Mouse (Mus musculus): ENCODE results near the gene Casz1. TPM values are rescaled to one million over a fixed set of nuclear protein-coding genes. Genes with fewer than 3 reads are reported as not detected.

Casz1 gene
- polyA plus RNA-seq, 1 experiment = 21.0 TPM

GRCm38 (mm10) chr4:148971613-148972242, 167.5 kb downstream of the Casz1 start:
- DNase-seq (ENCODE audit: low spot score) = no peak

GRCm38 (mm10) chr4:148972707-148973106, 168.5 kb downstream of the Casz1 start:
- no peak for DNase-seq (ENCODE audit: low spot score)

GRCm38 (mm10) chr4:148973387-148973786, 169.2 kb downstream of the Casz1 start:
- DNase-seq (ENCODE audit: low spot score) = no peak

GRCm38 (mm10) chr4:148974833-148975232, 170.6 kb downstream of the Casz1 start:
- DNase-seq (ENCODE audit: low spot score) = no peak

GRCm38 (mm10) chr4:148978221-148978855, 174.1 kb downstream of the Casz1 start:
- DNase-seq (ENCODE audit: low spot score) = no peak

- DNase-seq (ENCODE audit: low spot score) = no peak
Observed at GRCm38 (mm10) chr4:148978926-148979325, 174.7 kb downstream of the Casz1 start.

- DNase-seq (ENCODE audit: low spot score) = no peak
Observed at GRCm38 (mm10) chr4:148979837-148980236, 175.6 kb downstream of the Casz1 start.

GRCm38 (mm10) chr4:148982274-148982673, 178.0 kb downstream of the Casz1 start:
- DNase-seq (ENCODE audit: low spot score) = no peak

GRCm38 (mm10) chr4:148984701-148985540, 180.7 kb downstream of the Casz1 start:
- DNase-seq (ENCODE audit: low spot score) = no peak

- no peak for DNase-seq (ENCODE audit: low spot score)
Observed at GRCm38 (mm10) chr4:148985541-148986476, 181.6 kb downstream of the Casz1 start.

GRCm38 (mm10) chr4:148990038-148990437, 185.8 kb downstream of the Casz1 start:
- no peak for DNase-seq (ENCODE audit: low spot score)

- DNase-seq (ENCODE audit: low spot score) = no peak
Observed at GRCm38 (mm10) chr4:148993948-148994347, 189.7 kb downstream of the Casz1 start.

- DNase-seq (ENCODE audit: low spot score) = no peak
Observed at GRCm38 (mm10) chr4:149000746-149001145, 196.5 kb downstream of the Casz1 start.

GRCm38 (mm10) chr4:149001515-149001914, 197.3 kb downstream of the Casz1 start:
- no peak for DNase-seq (ENCODE audit: low spot score)

- DNase-seq (ENCODE audit: low spot score) = no peak
Observed at GRCm38 (mm10) chr4:149002441-149003093, 198.3 kb downstream of the Casz1 start.

Other genes with a start within 250 kb of the Casz1 start
- 31.4 and 40.2 TPM in 2 replicates for gene Exosc10, start 246.0 kb upstream of the Casz1 start, polyA plus RNA-seq (2012; rRNA removed)
- gene Srm, start 212.9 kb upstream of the Casz1 start, polyA plus RNA-seq (2012; rRNA removed) = 48.4 and 51.9 TPM in 2 replicates
- 0.58 and 0.72 TPM in 2 replicates for gene Masp2, start 201.9 kb upstream of the Casz1 start, polyA plus RNA-seq (2012; rRNA removed)
- 252 and 403 TPM in 2 replicates for gene Tardbp, start 177.4 kb upstream of the Casz1 start, polyA plus RNA-seq (2012; rRNA removed)
- 0.04 TPM in 1 of 2 replicates, not detected in the other for gene Gm572, start 161.1 kb upstream of the Casz1 start, polyA plus RNA-seq (2012; rRNA removed)